Mouse (Mus musculus) activated CD4-positive, CD25-positive, alpha-beta regulatory T cell, adult 4 months (primary cell): ENCODE measurements around the gene Sstr1. TPM values are rescaled to one million over a fixed set of nuclear protein-coding genes. Genes with fewer than 3 reads are reported as not detected.

ENCODE experiments used
- ATAC-seq: one replicate; pipeline ENCODE4 v1.8.0; 2017
- polyA plus RNA-seq, 2 experiments: library from polyadenylated mRNA; unstranded; fragments of 100-300 nt; shearing (Covaris generic); gene quantifications; one replicate each; pipeline ENCODE4 v1.2.1; 2017

Gene Sstr1
- polyA plus RNA-seq: not detected

- no peak for ATAC-seq
Observed at GRCm38 (mm10) chr12:58211163-58212071, at the start of gene Sstr1. Gene Sstr1 (plus strand): TSS chr12:58211772.

GRCm38 (mm10) chr12:58198810-58199209 is 12.8 kb upstream of the Sstr1 start:
- ATAC-seq: no peak

GRCm38 (mm10) chr12:58201190-58201589 is 10.4 kb upstream of the Sstr1 start:
- ATAC-seq: no peak

- ATAC-seq: no peak
Observed at GRCm38 (mm10) chr12:58207956-58208355, 3.6 kb upstream of the Sstr1 start.

GRCm38 (mm10) chr12:58212261-58212923 is 820 bp downstream of the Sstr1 start:
- no peak for ATAC-seq

GRCm38 (mm10) chr12:58212924-58213450 is 1.4 kb downstream of the Sstr1 start:
- ATAC-seq: no peak

GRCm38 (mm10) chr12:58213451-58214288 is 2.1 kb downstream of the Sstr1 start:
- ATAC-seq: no peak

GRCm38 (mm10) chr12:58214289-58215136 is 2.9 kb downstream of the Sstr1 start:
- no peak for ATAC-seq

GRCm38 (mm10) chr12:58216218-58216617 is 4.6 kb downstream of the Sstr1 start:
- ATAC-seq: no peak

- no peak for ATAC-seq
Observed at GRCm38 (mm10) chr12:58219078-58219477, 7.5 kb downstream of the Sstr1 start.

- no peak for ATAC-seq
Observed at GRCm38 (mm10) chr12:58225644-58226043, 14.1 kb downstream of the Sstr1 start.

- no peak for ATAC-seq
Observed at GRCm38 (mm10) chr12:58232489-58232888, 20.9 kb downstream of the Sstr1 start.

- ATAC-seq: no peak
Observed at GRCm38 (mm10) chr12:58251901-58252300, 40.3 kb downstream of the Sstr1 start.

Other genes with a start within 250 kb of the Sstr1 start
- not detected for gene Clec14a, start 57.5 kb downstream of the Sstr1 start, polyA plus RNA-seq